Mouse (Mus musculus): Measurements from ENCODE around the gene Krt71.

Krt71 gene

DNA sequence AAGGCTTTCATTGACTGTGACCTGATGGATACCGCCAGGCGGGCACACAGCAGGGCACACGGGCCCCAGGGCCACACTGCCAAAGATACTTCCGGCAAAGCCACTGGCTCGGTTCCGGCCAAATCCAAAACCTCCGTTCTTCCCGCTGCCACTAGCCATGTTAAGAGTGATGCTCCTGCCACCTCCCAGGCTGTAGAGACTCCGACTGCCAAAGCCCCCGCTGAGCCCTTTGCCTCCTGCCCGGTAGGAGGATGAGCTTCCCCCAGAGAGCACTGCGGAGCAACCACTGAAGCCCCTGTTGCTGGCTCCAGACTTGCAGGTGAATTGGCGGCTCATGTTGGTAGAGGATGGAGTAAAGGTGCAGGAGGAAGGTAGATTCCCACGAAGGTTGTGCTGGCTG is at the start of gene Krt71:
TSS of gene Krt71 (minus strand) at position 399 of the 400 bp plus-strand sequence.
- in situ Hi-C loops (cut with MboI; ENCODE audit: low sequenced_read_pairs): no loop called here

- in situ Hi-C loops (cut with MboI; ENCODE audit: low sequenced_read_pairs): no loop called here
Observed at GRCm38 (mm10) chr15:101790867-101791266, 48.0 kb upstream of the Krt71 start.

DNA sequence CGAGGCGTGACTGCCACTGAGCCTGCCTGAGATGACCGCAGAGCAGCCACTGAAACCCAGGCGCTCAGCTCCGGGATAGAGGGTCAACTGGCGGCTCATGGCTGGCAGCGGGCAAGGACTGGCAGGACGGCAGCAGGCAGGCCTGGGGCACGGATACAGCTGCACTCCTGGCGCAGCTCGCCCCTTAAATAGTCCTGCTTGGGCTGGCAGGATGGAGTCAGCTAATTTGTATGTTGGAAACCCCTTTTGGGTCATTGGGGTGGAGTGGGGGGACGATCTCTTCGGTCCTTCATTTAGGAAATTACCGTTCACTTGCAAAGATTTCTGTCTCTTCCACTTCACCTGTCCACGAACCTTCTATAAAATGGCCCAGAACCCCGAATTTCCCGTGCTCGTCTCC is 43.5 kb upstream of the Krt71 start, which contains the start of gene Krt72:
TSS of gene Krt72 (minus strand) at position 101 of the 400 bp plus-strand sequence.
- in situ Hi-C loops (cut with MboI; ENCODE audit: low sequenced_read_pairs): no loop called here

DNA sequence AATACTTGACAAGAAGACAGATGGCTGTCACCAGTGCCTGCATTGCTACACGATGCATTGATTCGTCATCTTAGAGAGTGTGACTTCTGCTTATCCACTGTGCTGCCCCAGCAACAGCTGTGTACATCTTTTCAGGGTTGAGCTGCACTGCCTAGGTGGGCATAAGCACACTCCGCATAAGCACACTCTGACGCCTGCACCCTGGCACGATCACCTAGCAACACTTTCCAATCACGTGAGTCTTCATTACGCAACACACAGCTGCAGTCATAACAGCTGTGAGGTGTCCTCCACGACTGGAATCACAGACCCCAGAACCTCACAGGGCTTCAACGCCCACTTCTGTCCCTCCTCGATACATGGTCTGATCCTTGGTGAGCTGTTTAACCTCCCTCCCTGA is 30.5 kb upstream of the Krt71 start:
- in situ Hi-C loops (cut with MboI; ENCODE audit: low sequenced_read_pairs): loop anchor here (5.0 to 25.0 kb wide), 3 partner anchors 209 to 436 kb away; no protein-coding TSS in a partner anchor

DNA sequence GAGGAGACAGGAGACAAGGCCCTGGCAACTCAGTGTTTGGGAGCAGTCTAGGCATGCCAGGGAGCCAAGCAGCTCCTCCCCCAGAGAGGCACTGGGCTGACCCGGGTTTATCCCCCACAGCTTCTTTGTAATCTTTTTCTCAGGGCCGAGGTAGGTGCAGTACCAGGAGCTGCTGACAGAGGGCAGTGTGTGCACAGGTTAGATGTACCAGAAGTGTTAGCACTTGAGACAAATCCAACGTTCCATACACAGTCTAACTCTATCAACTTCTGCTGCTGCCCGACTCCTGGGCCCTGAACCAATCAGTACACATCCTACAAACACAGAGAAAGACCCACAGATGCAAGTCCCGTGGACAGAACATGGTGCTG is 29.8 kb upstream of the Krt71 start:
- in situ Hi-C loops (cut with MboI; ENCODE audit: low sequenced_read_pairs): loop anchor here (5.0 to 25.0 kb wide), 3 partner anchors 210 to 435 kb away; no protein-coding TSS in a partner anchor

DNA sequence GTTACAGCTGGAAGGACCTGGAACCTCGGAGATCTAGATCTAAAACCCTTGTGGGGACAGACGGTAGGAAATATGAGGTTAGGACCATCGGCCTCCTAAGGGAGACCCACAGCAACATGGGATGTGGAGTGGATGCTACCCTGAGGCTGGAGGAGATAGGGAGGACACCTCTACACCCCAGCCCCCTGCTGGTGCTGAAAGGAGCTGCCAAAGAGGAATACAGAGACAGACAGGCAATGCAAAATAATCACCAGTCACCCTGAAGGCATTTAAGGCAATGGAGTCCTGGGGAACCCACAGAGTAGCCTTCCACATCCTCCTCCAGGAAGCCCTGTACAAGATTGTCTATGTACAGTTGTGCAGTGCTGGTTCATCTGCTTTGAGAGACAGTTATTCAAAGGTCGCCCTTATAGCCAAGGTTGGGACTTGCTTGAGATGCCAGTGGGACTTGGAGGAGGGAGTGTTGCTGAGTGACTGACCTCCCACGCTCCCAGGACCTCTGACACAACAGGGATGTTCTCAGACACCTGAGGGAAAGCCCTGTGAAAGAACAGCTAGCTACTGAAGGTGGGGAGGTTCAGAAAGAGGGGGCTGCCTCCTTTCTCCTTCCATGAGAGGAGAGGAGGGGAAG is 29.3 kb upstream of the Krt71 start:
- in situ Hi-C loops (cut with MboI; ENCODE audit: low sequenced_read_pairs): loop anchor here (5.0 to 25.0 kb wide), 3 partner anchors 210 to 435 kb away; no protein-coding TSS in a partner anchor

GRCm38 (mm10) chr15:101770226-101770625 is 27.3 kb upstream of the Krt71 start:
- in situ Hi-C loops (cut with MboI; ENCODE audit: low sequenced_read_pairs): loop anchor here (5.0 to 25.0 kb wide), 3 partner anchors 212 to 433 kb away; no protein-coding TSS in a partner anchor

DNA sequence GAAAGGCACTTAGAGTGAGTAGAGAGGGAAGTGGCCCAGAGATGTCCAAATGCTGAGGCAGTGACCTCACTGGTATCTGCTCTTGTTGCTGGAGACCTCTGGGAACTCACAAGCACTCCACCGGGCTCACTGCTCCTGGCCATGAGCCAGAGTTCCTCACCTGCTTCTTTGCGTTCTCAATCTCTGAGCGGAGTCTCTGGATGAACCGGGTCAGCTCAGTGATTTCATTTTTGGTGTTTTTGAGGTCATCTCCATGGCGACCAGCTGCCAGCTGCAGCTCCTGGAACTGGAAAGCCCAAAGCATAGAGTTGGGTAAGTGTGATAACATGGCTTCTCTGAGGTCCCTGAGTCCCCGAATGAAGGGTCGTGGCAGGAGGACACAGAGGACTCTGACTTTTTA is 5.1 kb downstream of the Krt71 start:
- in situ Hi-C loops (cut with MboI; ENCODE audit: low sequenced_read_pairs): no loop called here

GRCm38 (mm10) chr15:101730653-101731052 is 12.3 kb downstream of the Krt71 start:
- in situ Hi-C loops (cut with MboI; ENCODE audit: low sequenced_read_pairs): no loop called here

GRCm38 (mm10) chr15:101724686-101725085 is 18.2 kb downstream of the Krt71 start:
- in situ Hi-C loops (cut with MboI; ENCODE audit: low sequenced_read_pairs): no loop called here

GRCm38 (mm10) chr15:101715831-101716230 is 27.1 kb downstream of the Krt71 start:
- in situ Hi-C loops (cut with MboI; ENCODE audit: low sequenced_read_pairs): no loop called here

GRCm38 (mm10) chr15:101714356-101714755 is 28.6 kb downstream of the Krt71 start:
- in situ Hi-C loops (cut with MboI; ENCODE audit: low sequenced_read_pairs): no loop called here

GRCm38 (mm10) chr15:101713731-101714130 is 29.2 kb downstream of the Krt71 start:
- in situ Hi-C loops (cut with MboI; ENCODE audit: low sequenced_read_pairs): no loop called here

DNA sequence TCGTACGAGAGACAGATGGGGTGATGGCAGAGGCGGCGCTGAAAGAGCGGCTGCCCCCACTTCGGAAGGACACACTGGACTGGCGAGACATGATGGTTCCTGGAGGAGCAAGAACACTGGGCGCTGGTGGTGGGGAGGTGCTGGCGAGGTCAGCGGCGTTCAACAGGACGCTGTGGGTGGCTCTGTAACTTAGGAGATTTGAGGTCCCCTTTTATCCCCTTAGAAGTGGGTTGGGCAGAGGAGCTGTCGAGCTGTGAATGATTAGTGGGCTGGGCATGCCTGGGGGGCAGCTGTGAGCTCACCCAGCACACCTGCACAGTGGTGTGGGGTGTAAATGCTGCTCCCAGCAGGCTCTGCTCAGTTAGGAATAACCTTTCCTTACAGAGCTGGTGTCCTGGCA is 30.2 kb downstream of the Krt71 start, which contains the start of gene Krt5:
TSS of gene Krt5 (minus strand) at position 179 of the 400 bp plus-strand sequence.
- in situ Hi-C loops (cut with MboI; ENCODE audit: low sequenced_read_pairs): no loop called here

- in situ Hi-C loops (cut with MboI; ENCODE audit: low sequenced_read_pairs): no loop called here
Observed at GRCm38 (mm10) chr15:101708683-101709082, 34.2 kb downstream of the Krt71 start.

GRCm38 (mm10) chr15:101707454-101707853 is 35.5 kb downstream of the Krt71 start:
- in situ Hi-C loops (cut with MboI; ENCODE audit: low sequenced_read_pairs): no loop called here

DNA sequence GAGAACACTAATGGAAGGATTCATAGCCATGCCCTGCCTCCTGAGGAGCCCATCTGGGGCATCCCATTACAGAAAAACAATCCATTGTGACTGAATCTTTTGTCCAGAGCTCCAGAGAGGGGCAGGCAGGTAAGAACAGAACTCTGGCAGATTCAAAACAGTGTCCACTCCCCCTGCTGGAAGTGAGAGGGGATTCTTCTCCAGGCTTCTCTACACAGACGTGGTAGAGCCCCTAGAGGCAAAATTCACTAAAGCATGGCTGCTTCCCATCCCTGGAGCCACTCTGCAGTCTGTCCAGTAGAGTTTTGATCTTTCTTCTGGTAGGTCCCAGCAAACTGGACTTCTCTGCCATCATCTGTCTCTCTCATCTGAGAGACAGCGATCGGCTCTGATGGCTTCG is 38.8 kb downstream of the Krt71 start:
- in situ Hi-C loops (cut with MboI; ENCODE audit: low sequenced_read_pairs): no loop called here

DNA sequence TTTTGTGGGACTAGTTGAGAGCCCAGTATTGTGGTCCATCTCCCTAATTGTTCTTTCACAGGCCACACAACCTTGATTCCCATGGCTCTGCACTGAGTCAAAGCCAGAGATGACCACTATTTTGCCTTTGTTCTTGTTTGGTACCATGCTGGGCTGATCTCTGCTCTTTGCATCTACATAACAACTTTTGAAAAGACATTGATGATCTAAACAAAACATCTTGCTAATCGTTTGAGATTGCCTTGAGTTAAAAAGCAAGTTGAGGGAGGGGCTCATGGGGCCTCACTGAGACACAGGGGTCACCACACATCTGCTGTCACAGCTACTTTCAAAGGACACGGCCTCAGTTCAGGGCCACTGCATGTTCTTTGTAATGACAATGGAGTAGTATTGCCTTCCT is 40.5 kb downstream of the Krt71 start:
- in situ Hi-C loops (cut with MboI; ENCODE audit: low sequenced_read_pairs): no loop called here

DNA sequence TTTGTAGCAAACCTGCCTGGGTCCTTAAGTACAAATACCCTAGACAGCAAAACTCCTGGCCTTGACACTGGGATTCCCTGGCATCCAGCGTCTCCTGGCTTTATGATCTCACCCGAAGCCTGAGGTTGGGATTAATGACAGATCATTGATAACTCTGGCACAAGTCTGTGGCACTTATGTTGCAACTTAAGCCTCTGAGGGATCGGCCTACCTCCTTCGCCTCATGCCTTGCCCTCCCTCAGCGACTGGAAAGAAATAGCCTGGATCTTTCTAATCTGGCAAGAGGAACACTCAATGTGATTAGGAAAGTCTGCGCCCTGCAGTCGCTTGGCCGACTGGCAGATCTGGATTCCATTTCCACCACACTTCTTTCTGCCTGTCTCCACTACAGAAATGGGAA is 43.0 kb downstream of the Krt71 start:
- in situ Hi-C loops (cut with MboI; ENCODE audit: low sequenced_read_pairs): no loop called here

DNA sequence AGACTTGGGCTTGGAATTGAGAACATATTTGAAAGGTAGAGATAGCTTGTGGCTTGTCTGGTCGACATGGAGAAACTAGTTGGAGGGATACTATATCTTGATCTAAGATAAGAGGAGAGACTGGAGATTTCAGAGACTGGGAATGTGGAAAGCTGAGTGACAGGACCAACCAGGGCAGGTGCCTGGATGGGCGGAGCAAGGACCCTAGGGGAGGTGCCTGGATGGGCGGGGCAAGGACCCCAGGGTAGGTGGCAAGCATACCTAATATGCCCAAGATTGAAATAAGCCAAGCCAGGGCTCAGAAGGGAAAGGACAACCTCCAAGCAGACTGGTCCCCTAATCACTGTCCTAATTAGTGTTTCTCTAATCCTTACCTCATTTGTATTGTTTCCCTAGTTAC is 43.7 kb downstream of the Krt71 start:
- in situ Hi-C loops (cut with MboI; ENCODE audit: low sequenced_read_pairs): no loop called here

DNA sequence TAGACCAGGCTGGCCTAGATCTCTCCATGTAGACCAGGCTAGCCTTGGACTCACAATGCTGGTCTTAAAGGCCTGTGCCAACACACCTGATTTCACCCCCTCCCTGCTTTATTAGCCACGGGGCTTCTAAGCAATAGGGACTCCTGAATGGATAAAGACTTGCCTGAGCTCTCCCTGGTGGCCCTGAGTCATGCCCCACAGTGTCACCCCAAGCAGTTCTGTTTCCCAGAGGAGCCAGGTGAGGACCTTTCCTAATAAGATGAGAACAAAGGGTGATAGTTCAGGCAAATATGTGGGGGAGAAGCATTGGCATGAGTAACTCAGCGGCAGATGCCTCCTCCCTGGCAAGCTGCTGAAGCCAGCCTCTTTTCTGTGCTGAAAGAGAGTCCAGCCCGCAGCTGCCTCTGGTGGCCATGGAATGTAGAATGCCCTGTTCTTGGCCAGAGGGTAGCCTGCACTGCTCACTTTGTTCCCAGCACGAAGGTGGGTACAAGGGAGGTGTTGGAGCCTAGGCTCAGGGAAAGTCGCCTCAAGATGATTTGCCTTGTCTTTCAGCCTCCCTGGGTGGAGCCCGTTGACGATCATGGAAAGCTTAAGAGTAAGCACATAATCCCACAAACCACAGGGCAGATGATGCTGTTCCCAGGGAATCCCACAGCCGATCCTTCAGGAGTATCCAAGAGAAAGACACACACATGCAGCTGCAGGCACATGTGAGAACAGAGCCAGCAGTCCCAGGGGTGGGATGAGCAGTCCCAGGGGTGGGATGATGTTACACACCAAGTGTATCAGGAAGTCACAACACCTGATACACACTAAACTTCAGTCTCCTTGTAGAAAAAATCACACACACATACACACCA is 45.4 kb downstream of the Krt71 start:
- in situ Hi-C loops (cut with MboI; ENCODE audit: low sequenced_read_pairs): no loop called here

DNA sequence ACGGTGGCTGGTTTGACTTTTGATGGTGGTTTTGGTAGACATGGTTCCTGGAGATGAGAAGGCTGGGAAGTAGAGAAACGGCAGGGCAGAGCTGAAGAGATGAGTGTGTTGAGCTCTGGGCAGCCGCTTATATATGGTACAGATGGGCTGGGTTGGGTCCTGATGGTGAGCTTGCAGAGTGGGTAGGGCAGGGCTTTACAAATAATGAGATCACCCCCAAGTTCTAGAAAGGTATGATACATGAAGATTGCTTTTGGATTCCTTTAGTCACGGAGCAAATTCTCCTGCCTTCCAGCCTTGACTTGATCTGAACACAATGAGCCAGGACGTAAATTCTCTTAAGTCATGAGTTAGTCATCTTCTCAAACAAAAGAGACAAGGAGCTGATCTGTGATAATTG is 48.7 kb downstream of the Krt71 start, which contains the start of gene Krt6a:
TSS of gene Krt6a (minus strand) at position 101 of the 400 bp plus-strand sequence.
- in situ Hi-C loops (cut with MboI; ENCODE audit: low sequenced_read_pairs): no loop called here
